Mouse (Mus musculus) heart, embryonic 15.5 days (tissue): ENCODE data around the gene Il20. TPM values are rescaled to one million over a fixed set of nuclear protein-coding genes. Genes with fewer than 3 reads are reported as not detected.

Experiments
- ATAC-seq: fragments of 200-750 bp; cut with Nextera tagmentation; replicated peaks from 2 replicates; pipeline ENCODE4 v1.8.0; 2017; ENCODE audit warnings: low read depth, moderate TSS enrichment; ENCODE audit not compliant: insufficient number of reproducible peaks, insufficient read depth, low FRiP score
- H3K27ac ChIP-seq: fragments of 300-500 bp; sonication (generic); 2 replicates; pipeline ENCODE4 v1.5.1; 2015; ENCODE audit warnings: mild to moderate bottlenecking, inconsistent platforms
- H3K27me3 ChIP-seq: fragments of 300-500 bp; sonication (generic); 2 replicates; pipeline ENCODE4 v1.6.1; 2015; ENCODE audit warnings: inconsistent platforms
- H3K36me3 ChIP-seq: fragments of 300-500 bp; sonication (generic); 2 replicates; pipeline ENCODE4 v1.6.1; 2015; ENCODE audit warnings: mild to moderate bottlenecking, inconsistent platforms
- H3K4me1 ChIP-seq: fragments of 300-500 bp; sonication (generic); replicated peaks from 2 replicates; pipeline ENCODE4 v1.6.1; 2015; ENCODE audit warnings: inconsistent platforms
- H3K4me2 ChIP-seq: fragments of 300-500 bp; sonication (generic); 2 replicates; pipeline ENCODE4 v1.6.1; 2015; ENCODE audit warnings: inconsistent platforms, mild to moderate bottlenecking, moderate library complexity
- H3K4me3 ChIP-seq: fragments of 300-500 bp; sonication (generic); 2 replicates; pipeline ENCODE4 v1.5.1; 2015; ENCODE audit warnings: mild to moderate bottlenecking, inconsistent platforms
- H3K9ac ChIP-seq: fragments of 300-500 bp; sonication (generic); 2 replicates; pipeline ENCODE4 v1.6.1; 2015; ENCODE audit warnings: mild to moderate bottlenecking, inconsistent platforms
- H3K9me3 ChIP-seq: fragments of 300-500 bp; sonication (generic); replicated peaks from 2 replicates; pipeline ENCODE4 v1.6.1; 2016; ENCODE audit warnings: inconsistent platforms
- WGBS: fragments of 180-500 bp; shearing (Covaris S2); methylation state at CpG from one replicate; pipeline ENCODE4 v1.1.7; 2015; ENCODE audit warnings: mixed read lengths; 5-methylcytosine and 5-hydroxymethylcytosine counted together
- polyA plus RNA-seq: library from polyadenylated mRNA; unstranded; fragments of >200 nt; fragmentation: Nextera tagmentation; extraction: Ambion mirVana; gene quantifications from 2 replicates; pipeline ENCODE4 v1.2.1, GENCODE M21; 2015

The Il20 gene
- polyA plus RNA-seq, 1 experiment from 2014 or later = not detected

DNA sequence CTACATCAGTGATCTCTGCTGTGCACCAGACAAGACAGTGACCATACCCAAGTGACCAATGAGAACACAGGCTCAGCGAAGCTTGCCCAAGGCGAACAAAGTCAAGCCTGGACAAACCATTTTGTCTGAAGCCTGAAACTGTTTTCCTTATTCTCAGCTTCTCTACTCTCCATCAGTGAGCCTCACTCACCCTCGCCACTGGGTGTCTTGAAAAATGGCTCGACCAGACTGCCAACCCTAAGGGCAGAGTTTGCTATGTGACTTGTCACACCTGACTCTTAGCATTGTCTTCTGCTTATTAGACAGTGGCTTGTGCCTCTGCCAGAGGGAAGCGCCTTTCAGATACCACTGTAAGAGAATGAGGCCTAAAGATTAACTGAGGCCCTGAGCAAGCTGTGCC is 46.5 kb downstream of the Il20 start:
- no peaks in the 10 kb centered on the region for H3K36me3 ChIP-seq
- no peaks in the 10 kb centered on the region for H3K4me1 ChIP-seq
- H3K27ac ChIP-seq = no peak overlapping the region
- no peak overlapping the region for H3K9ac ChIP-seq
- WGBS = 86% methylated on average over 5 of the region's 5 CpGs
- no peaks in the 10 kb centered on the region for H3K9me3 ChIP-seq
- H3K27me3 ChIP-seq = no peaks in the 10 kb centered on the region
- H3K4me3 ChIP-seq = no peak overlapping the region
- no peak for ATAC-seq
- no peak overlapping the region for H3K4me2 ChIP-seq

DNA sequence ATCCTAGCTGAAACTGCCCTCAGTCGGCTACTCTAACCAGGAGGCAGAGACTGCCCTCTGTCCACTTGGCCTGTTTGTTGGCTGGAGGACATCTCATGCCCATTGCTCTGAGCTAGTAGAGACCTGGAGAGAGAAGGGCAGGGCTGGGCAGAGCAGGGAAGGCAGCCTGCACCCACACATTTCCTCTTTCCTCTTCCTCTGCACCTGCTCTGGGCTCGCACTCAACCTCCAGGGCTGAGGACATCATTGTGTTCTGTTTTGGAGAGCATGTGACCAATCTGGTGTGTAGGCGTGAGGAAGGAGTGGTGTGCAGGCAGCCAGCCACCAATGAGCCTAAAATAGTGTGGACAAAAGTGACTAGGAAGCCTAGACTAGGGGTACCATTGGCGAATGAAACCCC is 47.0 kb downstream of the Il20 start:
- WGBS = 80% methylated on average over 4 of the region's 4 CpGs
- Histone ChIP-seq H3K4me3 (no peak overlapping the region), H3K9ac (no peak overlapping the region), H3K36me3 (no peaks in the 10 kb centered on the region), H3K27me3 (no peaks in the 10 kb centered on the region), H3K4me2 (no peak overlapping the region), H3K27ac (no peak overlapping the region), H3K9me3 (no peaks in the 10 kb centered on the region), H3K4me1 (no peaks in the 10 kb centered on the region)
- no peak for ATAC-seq

DNA sequence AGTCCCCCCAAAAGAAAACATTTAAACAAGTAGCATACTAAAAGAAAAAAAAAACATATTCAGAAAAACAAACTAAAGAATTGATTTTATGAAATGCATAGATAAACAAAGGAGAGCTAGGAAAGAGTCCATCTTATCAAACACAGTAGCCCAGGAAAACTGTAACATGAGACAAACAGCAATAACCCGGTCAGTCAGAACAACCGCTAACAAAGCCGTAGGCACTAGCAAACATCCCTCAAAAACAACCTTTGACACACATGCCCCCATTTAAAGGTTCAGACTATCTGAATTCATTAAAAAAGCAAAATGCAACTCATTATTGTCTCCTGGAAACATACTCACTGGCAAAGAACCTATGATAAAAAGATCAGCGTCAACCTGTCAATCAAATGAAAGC is 53.8 kb downstream of the Il20 start:
- no peaks in the 10 kb centered on the region for H3K27me3 ChIP-seq
- H3K27ac ChIP-seq = no peak overlapping the region
- no peak overlapping the region for H3K4me3 ChIP-seq
- ATAC-seq = no peak
- H3K36me3 ChIP-seq = no peaks in the 10 kb centered on the region
- H3K4me1 ChIP-seq = no peaks in the 10 kb centered on the region
- no peak overlapping the region for H3K4me2 ChIP-seq
- WGBS = 83% methylated on average over 4 of the region's 4 CpGs
- no peak overlapping the region for H3K9ac ChIP-seq
- H3K9me3 ChIP-seq = no peaks in the 10 kb centered on the region

Other genes starting within 250 kb of the Il20 start
- not detected in 2 replicates for gene C4bp, start 249.8 kb downstream of the Il20 start, polyA plus RNA-seq
- gene Gm29427, start 195.7 kb downstream of the Il20 start, polyA plus RNA-seq = 0.16 TPM in 1 of 2 replicates, not detected in the other
- 9.5 and 10.5 TPM in 2 replicates for gene Yod1, start 194.1 kb downstream of the Il20 start, polyA plus RNA-seq
- 6.2 and 7.2 TPM in 2 replicates for gene Pfkfb2, start 182.2 kb downstream of the Il20 start, polyA plus RNA-seq
- 0.89 and 2.0 TPM in 2 replicates for gene AA986860, start 179.5 kb downstream of the Il20 start, polyA plus RNA-seq
- gene Fcamr, start 110.5 kb downstream of the Il20 start, polyA plus RNA-seq = 0.06 and 0.08 TPM in 2 replicates
- gene Pigr, start 84.8 kb downstream of the Il20 start, polyA plus RNA-seq = 0.05 TPM in 1 of 2 replicates, not detected in the other
- gene Fcmr, start 45.8 kb downstream of the Il20 start, polyA plus RNA-seq = 1.6 and 2.1 TPM in 2 replicates
- not detected in 2 replicates for gene Il24, start 24.0 kb downstream of the Il20 start, polyA plus RNA-seq
- not detected in 2 replicates for gene Il19, start 28.7 kb upstream of the Il20 start, polyA plus RNA-seq
- gene Il10, start 108.4 kb upstream of the Il20 start, polyA plus RNA-seq = 0.42 TPM in 1 of 2 replicates, not detected in the other
- gene Mapkapk2, start 186.4 kb upstream of the Il20 start, polyA plus RNA-seq = 57.5 and 69.4 TPM in 2 replicates
- 1.7 and 2.5 TPM in 2 replicates for gene Dyrk3, start 226.9 kb upstream of the Il20 start, polyA plus RNA-seq
- gene Eif2d, start 241.7 kb upstream of the Il20 start, polyA plus RNA-seq = 41.2 and 47.9 TPM in 2 replicates